Mouse (Mus musculus): ENCODE data around the gene Slc4a10.

DNA sequence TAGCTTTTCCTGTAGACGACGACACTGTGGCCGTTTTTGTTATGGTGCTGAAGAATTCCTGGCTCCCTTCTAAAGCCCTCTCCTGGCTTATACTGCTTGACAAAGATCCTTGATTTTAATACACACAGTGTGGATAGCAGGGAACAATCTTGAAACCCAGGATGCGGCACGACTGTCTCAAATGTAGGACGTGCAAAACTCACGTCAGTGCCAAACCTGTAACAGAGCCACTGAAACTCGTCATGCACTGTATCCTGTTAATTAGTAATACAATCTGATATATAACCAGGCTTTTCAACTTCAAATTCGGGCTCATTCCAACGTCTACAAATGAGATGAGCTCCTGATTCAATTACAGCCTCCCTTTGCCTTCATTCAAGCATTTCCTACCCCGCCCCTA, 327.4 kb downstream of the Slc4a10 start:
- TF ChIP-seq POLR2A (IDR thresholded peaks at IDR 0.05; ENCODE audit: low read depth, low read length) (no peak), CTCF (IDR thresholded peaks at IDR 0.05; ENCODE audit: extremely low read depth, insufficient read length, insufficient replicate concordance, low read depth, low read length) (no peak)

Measured in small intestine, adult 2 months (tissue).